Mouse (Mus musculus) embryonic fibroblast, embryonic 13.5 days (primary cell): ENCODE results near the gene Ifnz.
"Not testable (repeated sequence)": the region's sequence is repeated elsewhere in the genome, so short reads cannot be mapped to it uniquely, and the experiment has no call there.

Experiments
- CTCF ChIP-seq: IDR thresholded peaks from 2 replicates; pipeline ENCODE4 v1.5.1; 2011; ENCODE audit warnings: mild to moderate bottlenecking, control low read depth, low read length, moderate library complexity, borderline replicate concordance; ENCODE audit not compliant: insufficient read depth
- POLR2A ChIP-seq: IDR thresholded peaks from 2 replicates; pipeline ENCODE4 v1.6.1; 2011; ENCODE audit warnings: low read depth, mild to moderate bottlenecking, control low read depth, low read length, moderate library complexity

- TF ChIP-seq POLR2A, CTCF: not testable (repeated sequence)
Measured at GRCm38 (mm10) chr4:88762341-88762740, 19.6 kb upstream of the Ifnz start.
